Mouse (Mus musculus) forebrain, embryonic 11.5 days (tissue): Measurements from ENCODE around the gene Zfp770. TPM values are rescaled to one million over a fixed set of nuclear protein-coding genes. Genes with fewer than 3 reads are reported as not detected.

Source experiments
- ATAC-seq: fragments of 200-750 bp; cut with Nextera tagmentation; replicated peaks from 2 replicates; pipeline ENCODE4 v1.8.0; 2017; ENCODE audit warnings: moderate TSS enrichment; ENCODE audit not compliant: low FRiP score
- DNase-seq: peaks from one replicate; pipeline ENCODE4 v3.0.0-alpha.2; 2017; ENCODE audit warnings: low spot score
- H3K27ac ChIP-seq: fragments of 300-500 bp; sonication (generic); 2 replicates; pipeline ENCODE4 v1.5.1; 2014; ENCODE audit warnings: low read depth, low read length
- H3K27me3 ChIP-seq: fragments of 300-500 bp; sonication (generic); 2 replicates; pipeline ENCODE4 v1.6.1; 2014; ENCODE audit warnings: mild to moderate bottlenecking, low read length, mixed read lengths; ENCODE audit not compliant: control insufficient read depth, insufficient read depth
- H3K36me3 ChIP-seq: fragments of 300-500 bp; sonication (generic); 2 replicates; pipeline ENCODE4 v1.6.1; 2014; ENCODE audit warnings: mild to moderate bottlenecking, low read length, moderate library complexity, mixed read lengths; ENCODE audit not compliant: control insufficient read depth, insufficient read depth
- H3K4me1 ChIP-seq: fragments of 300-500 bp; sonication (generic); replicated peaks from 2 replicates; pipeline ENCODE4 v1.6.1; 2014; ENCODE audit warnings: low read length, mixed read lengths; ENCODE audit not compliant: control insufficient read depth, insufficient read depth
- H3K4me2 ChIP-seq: fragments of 300-500 bp; sonication (generic); 2 replicates; pipeline ENCODE4 v1.6.1; 2014; ENCODE audit warnings: low read depth, mild to moderate bottlenecking, low read length, moderate library complexity, mixed read lengths; ENCODE audit not compliant: severe bottlenecking
- H3K4me3 ChIP-seq: fragments of 300-500 bp; sonication (generic); 2 replicates; pipeline ENCODE4 v1.5.1; 2014; ENCODE audit warnings: low read depth, low read length
- H3K9ac ChIP-seq: fragments of 300-500 bp; sonication (generic); 2 replicates; pipeline ENCODE4 v1.6.1; 2014; ENCODE audit warnings: low read length
- H3K9me3 ChIP-seq: fragments of 300-500 bp; sonication (generic); 2 replicates; pipeline ENCODE4 v1.6.1; 2016; ENCODE audit warnings: low read length, mixed read lengths; ENCODE audit not compliant: control insufficient read depth
- WGBS: fragments of 180-500 bp; shearing (Covaris S2); extraction: QIAGEN DNeasy Blood & Tissue Kit; methylation state at CpG from one replicate; pipeline ENCODE4 v1.1.7; 2014; 5-methylcytosine and 5-hydroxymethylcytosine counted together
- microRNA-seq: library from miRNA; unstranded; fragments of <30 nt; microRNA quantifications from one replicate; pipeline ENCODE4, GENCODE M21; 2016; ENCODE audit not compliant: insufficient number of aligned reads
- polyA plus RNA-seq: library from polyadenylated mRNA; unstranded; fragments of >200 nt; fragmentation: Nextera tagmentation; extraction: Ambion mirVana; gene quantifications from 2 replicates; pipeline ENCODE4 v1.2.1, GENCODE M21; 2014

Zfp770 gene
- polyA plus RNA-seq, 1 experiment from 2014 or later, result 4.6 TPM

DNA sequence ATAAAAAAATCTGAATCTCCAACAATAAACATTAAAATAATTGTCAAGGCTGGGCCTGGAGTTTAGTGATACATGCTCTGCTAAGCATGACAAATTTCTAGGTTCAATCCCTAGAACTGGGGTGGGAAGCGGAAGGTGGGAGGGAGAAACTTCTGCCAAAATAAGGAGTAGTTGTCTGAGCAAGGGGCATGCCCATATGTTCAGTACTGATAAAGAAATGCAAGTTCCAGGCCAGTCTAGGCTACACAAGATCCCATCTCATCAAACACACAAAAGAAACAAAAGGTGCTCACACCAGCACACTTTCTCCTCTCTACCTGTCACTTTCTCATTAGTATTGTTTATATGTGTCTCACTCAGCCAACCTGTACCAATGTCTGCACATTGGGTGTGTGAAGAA, 44.6 kb downstream of the Zfp770 start:
- Histone ChIP-seq H3K36me3 (no peaks in the 10 kb centered on the region; the same call in 1 of the 2 replicates), H3K27me3 (no peaks in the 10 kb centered on the region)
- WGBS, result 90% methylated on average over 1 of the region's 1 CpGs

DNA sequence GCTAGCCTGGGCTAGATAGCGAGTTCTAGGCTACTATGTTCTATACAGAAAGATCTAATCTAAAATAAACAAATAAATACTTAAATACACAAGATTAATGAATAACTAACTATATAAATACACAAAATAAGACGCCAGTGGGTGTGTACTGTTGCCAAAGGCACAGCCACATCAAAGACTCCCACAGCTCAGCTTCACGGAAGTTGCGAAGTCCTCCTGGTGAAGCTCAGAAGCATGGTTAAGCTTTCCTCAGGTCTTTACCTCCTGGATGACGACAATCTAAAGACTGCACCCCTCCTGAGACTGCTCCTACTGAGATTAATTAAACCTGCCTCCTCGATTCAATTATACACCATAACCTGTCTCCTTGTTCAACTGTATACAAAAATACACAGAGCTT, 48.0 kb downstream of the Zfp770 start:
- Histone ChIP-seq H3K4me1 (no peaks in the 10 kb centered on the region), H3K4me3 (no peak overlapping the region), H3K9ac (no peak overlapping the region), H3K27ac (no peak overlapping the region), H3K9me3 (no peaks in the 10 kb centered on the region), H3K36me3 (peaks cover 5% of the 10 kb centered on the region; the same call in 1 of the 2 replicates), H3K4me2 (no peak overlapping the region), H3K27me3 (no peaks in the 10 kb centered on the region)
- DNase-seq (no peak), ATAC-seq (no peak)
- 95% methylated on average over 6 of the region's 6 CpGs for whole genome bisulfite sequencing

More for the DNA sequence above, 44.6 kb downstream of the Zfp770 start:
- ATAC-seq (no peak), DNase-seq (no peak)
- H3K4me3 ChIP-seq, result no peak overlapping the region
- H3K4me2 ChIP-seq, result no peak overlapping the region
- no peak overlapping the region for H3K27ac ChIP-seq
- H3K9me3 ChIP-seq, result no peaks in the 10 kb centered on the region
- H3K4me1 ChIP-seq, result no peaks in the 10 kb centered on the region
- no peak overlapping the region for H3K9ac ChIP-seq

DNA sequence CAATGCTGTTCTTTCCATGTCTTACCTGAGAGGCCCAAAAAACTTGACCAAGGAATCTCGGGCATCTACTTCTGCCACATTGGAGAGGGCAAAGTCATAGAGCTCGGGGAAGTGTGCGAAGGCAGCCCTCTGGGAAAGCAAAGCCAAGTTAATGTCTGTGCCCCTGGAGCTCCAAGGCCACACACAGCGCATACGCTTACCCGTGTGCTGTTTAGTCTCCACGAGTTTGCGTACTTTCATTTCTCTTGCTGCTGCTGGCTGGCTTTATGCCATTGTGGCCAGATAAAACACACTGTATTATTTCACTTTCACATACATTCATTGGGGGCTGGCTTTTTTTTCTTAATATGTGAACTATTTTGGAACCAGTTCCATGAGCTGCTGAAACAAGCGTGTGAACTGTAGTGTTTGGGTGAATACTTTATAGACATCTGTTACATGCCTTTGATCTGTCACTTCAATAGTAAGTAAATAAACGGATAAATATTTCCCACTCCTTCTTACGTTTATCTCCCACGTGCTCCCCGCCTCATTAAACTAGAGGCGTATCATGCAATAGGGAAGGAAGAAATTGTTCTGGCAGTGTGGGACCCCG, 54.3 kb downstream of the Zfp770 start:
- whole genome bisulfite sequencing, result 94% methylated on average over 15 of the region's 15 CpGs
- ATAC-seq, result no peak
- no peak overlapping the region for H3K27ac ChIP-seq
- H3K4me1 ChIP-seq, result no peaks in the 10 kb centered on the region
- no peaks in the 10 kb centered on the region for H3K9me3 ChIP-seq
- DNase-seq, result no peak
- H3K27me3 ChIP-seq, result no peaks in the 10 kb centered on the region
- H3K9ac ChIP-seq, result no peak overlapping the region
- H3K4me3 ChIP-seq, result no peak overlapping the region
- peaks cover 7% of the 10 kb centered on the region for H3K36me3 ChIP-seq
- H3K4me2 ChIP-seq, result no peak overlapping the region

DNA sequence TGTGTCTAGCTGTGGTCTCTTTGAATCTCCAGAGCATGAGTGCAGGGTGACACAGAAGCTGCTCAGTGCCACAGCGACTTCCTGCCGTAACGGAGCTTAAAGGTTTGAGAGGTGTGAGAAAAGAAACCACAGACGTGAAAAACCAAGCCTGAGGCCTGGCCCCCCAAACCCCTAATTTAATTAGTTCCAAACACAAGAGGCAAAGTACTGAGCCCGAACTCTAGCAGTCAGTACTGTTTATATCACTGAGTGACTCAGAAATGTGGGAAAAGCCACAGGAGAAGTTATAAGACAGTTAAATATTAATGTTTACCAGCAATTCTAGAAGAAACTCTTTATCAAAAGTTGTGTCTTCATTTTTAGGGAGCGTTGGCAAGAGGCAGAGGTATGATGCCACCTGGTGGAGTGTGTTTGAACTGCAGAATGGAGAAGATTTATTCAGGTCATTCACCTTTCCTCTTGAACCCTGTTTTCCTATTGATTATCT, 55.9 kb downstream of the Zfp770 start:
- DNase-seq, result no peak
- Histone ChIP-seq H3K4me3 (no peak overlapping the region), H3K4me2 (no peak overlapping the region), H3K27ac (no peak overlapping the region), H3K36me3 (peaks cover 10% of the 10 kb centered on the region), H3K9me3 (no peaks in the 10 kb centered on the region), H3K27me3 (no peaks in the 10 kb centered on the region), H3K4me1 (no peaks in the 10 kb centered on the region), H3K9ac (no peak overlapping the region)
- ATAC-seq, result no peak
- 81% methylated on average over 6 of the region's 6 CpGs for WGBS

DNA sequence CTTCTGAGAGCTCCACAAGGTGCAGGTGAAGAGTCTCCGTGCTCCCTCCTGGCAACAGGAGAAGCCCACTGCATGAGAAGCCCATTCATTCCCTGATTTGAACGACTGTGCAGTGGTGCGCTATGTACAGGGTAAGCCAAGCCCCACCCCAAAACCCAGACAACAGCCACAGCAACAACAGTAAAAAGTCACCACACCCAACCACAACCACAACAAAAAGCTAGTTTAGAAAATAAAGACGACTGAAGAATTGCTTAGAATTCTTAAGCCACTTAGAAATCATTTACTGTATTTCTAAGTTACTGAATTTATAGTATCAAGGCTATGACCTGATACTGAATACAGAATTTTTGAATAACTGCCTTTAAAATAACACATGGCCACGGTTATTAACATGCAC, 56.4 kb downstream of the Zfp770 start:
- H3K27me3 ChIP-seq, result no peaks in the 10 kb centered on the region
- no peaks in the 10 kb centered on the region for H3K9me3 ChIP-seq
- H3K4me2 ChIP-seq, result no peak overlapping the region
- 94% methylated on average over 5 of the region's 5 CpGs for WGBS
- ATAC-seq, result no peak
- H3K27ac ChIP-seq, result no peak overlapping the region
- H3K4me3 ChIP-seq, result no peak overlapping the region
- H3K4me1 ChIP-seq, result no peaks in the 10 kb centered on the region
- DNase-seq, result no peak
- H3K9ac ChIP-seq, result no peak overlapping the region
- peaks cover 10% of the 10 kb centered on the region for H3K36me3 ChIP-seq

DNA sequence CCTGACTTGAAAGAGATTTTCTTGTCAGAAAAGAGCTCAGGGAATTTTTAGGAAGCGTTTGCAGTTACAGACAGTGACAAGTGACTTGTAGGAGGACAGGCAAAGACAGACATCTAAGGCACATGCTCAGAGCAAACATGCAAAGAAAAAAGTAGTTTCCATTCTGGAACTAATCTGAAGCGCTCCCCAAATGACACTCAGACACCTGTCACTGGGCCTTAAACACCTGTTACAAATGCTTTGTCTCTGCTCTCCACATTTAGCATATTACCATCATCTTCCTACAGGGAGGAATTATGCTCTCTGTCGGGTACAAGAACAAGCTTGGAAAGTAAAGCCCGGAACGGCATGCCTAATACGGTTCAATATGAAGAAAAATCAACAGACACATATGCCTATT, 57.4 kb downstream of the Zfp770 start:
- Histone ChIP-seq H3K9ac (no peak overlapping the region), H3K9me3 (no peaks in the 10 kb centered on the region), H3K36me3 (peaks cover 10% of the 10 kb centered on the region), H3K27ac (no peak overlapping the region), H3K4me3 (no peak overlapping the region), H3K27me3 (no peaks in the 10 kb centered on the region), H3K4me1 (no peaks in the 10 kb centered on the region), H3K4me2 (no peak overlapping the region)
- ATAC-seq, result no peak
- no peak for DNase-seq
- WGBS, result 93% methylated on average over 6 of the region's 6 CpGs

Small RNA genes within 50 kb of the gene (microRNA-seq; reads per million reads assigned to microRNA genes)
- not detected for gene Mir7002

Other genes with a start within 250 kb of the Zfp770 start
- 1.4 TPM in 2 replicates for gene Gjd2, start 187.8 kb downstream of the Zfp770 start, polyA plus RNA-seq
- 0.71 and 0.84 TPM in 2 replicates for gene Actc1, start 147.9 kb downstream of the Zfp770 start, polyA plus RNA-seq
- gene Aqr, start 14.4 kb downstream of the Zfp770 start, polyA plus RNA-seq, result 63.9 and 64.9 TPM in 2 replicates